Mouse (Mus musculus): Measurements from ENCODE around the gene Olfr700. TPM values are rescaled to one million over a fixed set of nuclear protein-coding genes. Genes with fewer than 3 reads are reported as not detected.
"Not testable (repeated sequence)": the region's sequence is repeated elsewhere in the genome, so short reads cannot be mapped to it uniquely, and the experiment has no call there.

The Olfr700 gene
- polyA plus RNA-seq (2012; ENCODE audit: insufficient read depth, low replicate concordance): not detected in 2 replicates

DNA sequence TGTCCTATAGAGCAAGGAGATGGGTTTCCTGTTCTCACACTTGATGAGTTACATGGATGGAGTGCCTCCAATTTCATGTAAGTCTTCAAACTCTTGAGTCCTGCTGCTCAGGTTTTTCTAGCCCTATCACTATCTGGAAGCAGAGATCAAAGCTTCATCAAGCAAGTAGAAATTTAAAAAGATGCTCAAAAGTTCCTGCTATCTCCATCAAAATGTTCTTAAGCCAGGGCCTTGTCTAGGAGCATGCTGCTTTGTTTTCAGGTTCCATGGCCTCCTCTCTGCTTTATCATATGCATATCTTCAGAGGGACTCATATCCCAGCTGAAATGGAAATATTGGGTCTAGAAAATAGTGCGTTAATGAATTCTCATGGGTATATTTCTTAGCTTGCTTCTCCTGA is at the start of gene Olfr700:
TSS of gene Olfr700 (minus strand) at position 101 of the 400 bp plus-strand sequence.
- Histone ChIP-seq H3K4me1 (no peaks in the 10 kb centered on the region), H3K9me3 (no peaks in the 10 kb centered on the region), H3K36me3 (replicated peaks; ENCODE audit: low read length) (no peaks in the 10 kb centered on the region), H3K4me3 (replicated peaks) (no peak within 1 kb of the TSS), H3K27me3 (replicated peaks) (no peaks in the 10 kb centered on the region)
- TF ChIP-seq GATA1 (IDR thresholded peaks at IDR 0.05; ENCODE audit: borderline replicate concordance, low read length) (no peak), FLI1 (IDR thresholded peaks at IDR 0.05; ENCODE audit: low read length) (no peak)

DNA sequence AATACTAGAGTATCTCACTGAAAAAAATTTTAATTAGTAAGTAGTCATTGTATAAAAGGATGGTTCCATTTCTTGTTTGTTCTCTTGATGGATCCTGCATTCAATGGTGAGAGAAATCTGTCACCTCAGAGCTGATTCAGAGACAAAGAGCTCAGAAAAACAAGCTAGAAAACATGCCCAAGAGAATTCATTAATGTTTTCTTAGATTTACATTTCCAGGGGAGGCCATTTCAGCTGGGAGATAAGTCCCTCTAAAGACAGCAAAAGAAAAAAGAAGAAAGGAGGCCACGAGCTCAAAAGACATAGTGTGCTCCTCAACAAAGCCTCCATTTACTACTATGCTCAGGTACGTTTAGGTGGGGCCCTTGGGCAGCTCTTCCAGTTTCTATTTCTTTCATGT is 34.4 kb upstream of the Olfr700 start, which contains the start of gene Olfr703:
TSS of gene Olfr703 (plus strand) at position 301 of the 400 bp plus-strand sequence.
- Histone ChIP-seq H3K36me3 (replicated peaks; ENCODE audit: low read length) (no peaks in the 10 kb centered on the region), H3K9me3 (no peaks in the 10 kb centered on the region), H3K27me3 (replicated peaks) (no peaks in the 10 kb centered on the region), H3K4me1 (no peaks in the 10 kb centered on the region), H3K4me3 (replicated peaks) (no peak within 1 kb of the TSS)
- TF ChIP-seq GATA1 (IDR thresholded peaks at IDR 0.05; ENCODE audit: borderline replicate concordance, low read length): no peak
- TF ChIP-seq FLI1 (IDR thresholded peaks at IDR 0.05; ENCODE audit: low read length): no peak

DNA sequence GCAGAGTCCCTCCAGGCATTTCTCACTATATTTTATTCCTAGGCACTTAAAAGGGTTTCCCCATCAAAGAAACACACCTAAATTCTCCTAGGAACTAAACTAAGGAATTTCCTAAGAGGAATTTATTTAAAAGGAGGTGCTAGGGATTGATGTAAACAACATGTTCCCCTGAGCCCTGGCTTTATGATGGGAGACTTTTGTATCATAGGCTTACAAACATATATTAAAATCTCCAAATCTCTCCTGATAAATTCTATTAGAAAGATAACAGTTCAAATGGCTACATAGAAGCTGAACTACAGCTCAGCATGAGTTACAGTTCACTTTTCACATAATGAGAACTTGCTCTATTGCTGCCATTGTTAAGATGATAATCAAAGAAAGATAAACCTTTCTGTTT is 25.2 kb upstream of the Olfr700 start, which contains the start of gene Olfr702:
TSS of gene Olfr702 (minus strand) at position 101 of the 400 bp plus-strand sequence.
- no peak for TF ChIP-seq FLI1 (IDR thresholded peaks at IDR 0.05; ENCODE audit: low read length)
- no peak for TF ChIP-seq GATA1 (IDR thresholded peaks at IDR 0.05; ENCODE audit: borderline replicate concordance, low read length)
- Histone ChIP-seq H3K4me3 (replicated peaks) (no peak within 1 kb of the TSS), H3K4me1 (no peaks in the 10 kb centered on the region)

DNA sequence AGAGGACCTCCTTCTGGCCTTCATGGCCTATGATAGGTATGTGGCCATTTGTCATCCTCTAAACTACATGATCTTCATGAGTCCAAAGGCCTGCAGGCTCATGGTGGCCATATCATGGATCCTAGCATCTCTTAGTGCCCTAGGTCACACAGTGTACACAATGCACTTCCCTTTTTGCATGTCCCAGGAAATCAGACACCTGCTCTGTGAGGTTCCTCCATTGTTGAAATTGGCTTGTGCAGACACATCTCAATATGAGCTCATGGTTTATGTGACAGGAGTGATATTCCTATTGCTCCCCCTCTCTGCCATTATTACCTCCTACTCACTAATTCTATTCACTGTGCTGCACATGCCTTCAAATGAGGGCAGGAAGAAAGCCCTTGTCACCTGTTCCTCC is 9.8 kb upstream of the Olfr700 start:
- Histone ChIP-seq H3K36me3 (replicated peaks; ENCODE audit: low read length) (no peaks in the 10 kb centered on the region), H3K4me1 (no peaks in the 10 kb centered on the region), H3K4me3 (replicated peaks) (no peak overlapping the region), H3K27me3 (replicated peaks) (no peaks in the 10 kb centered on the region), H3K9me3 (no peaks in the 10 kb centered on the region)
- TF ChIP-seq FLI1 (IDR thresholded peaks at IDR 0.05; ENCODE audit: low read length) (no peak), GATA1 (IDR thresholded peaks at IDR 0.05; ENCODE audit: borderline replicate concordance, low read length) (no peak)

More for the DNA sequence above, 25.2 kb upstream of the Olfr700 start, which contains the start of gene Olfr702:
- no peaks in the 10 kb centered on the region for H3K9me3 ChIP-seq
- H3K27me3 ChIP-seq (replicated peaks): no peaks in the 10 kb centered on the region
- no peaks in the 10 kb centered on the region for H3K36me3 ChIP-seq (replicated peaks; ENCODE audit: low read length)

DNA sequence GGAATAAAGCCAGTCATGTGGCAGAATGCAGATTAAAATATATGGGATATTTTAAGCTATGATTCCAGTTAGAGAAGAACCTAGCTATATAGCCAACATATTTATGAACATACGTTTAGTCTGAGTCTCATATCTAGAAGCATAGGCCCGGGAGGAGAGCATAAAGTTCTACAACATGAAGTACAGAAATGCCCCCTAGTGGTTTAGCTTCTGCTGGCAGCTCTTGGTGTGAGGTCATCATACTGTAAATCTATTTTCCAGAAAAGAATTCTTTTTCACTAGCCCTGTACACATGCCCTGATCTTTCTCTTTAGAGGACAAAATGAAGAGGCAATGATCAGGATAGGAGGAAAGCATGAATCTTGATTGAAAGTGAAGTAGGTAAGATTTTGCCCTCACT is 7.1 kb upstream of the Olfr700 start:
- Histone ChIP-seq H3K27me3 (replicated peaks) (no peaks in the 10 kb centered on the region), H3K4me1 (no peaks in the 10 kb centered on the region), H3K4me3 (replicated peaks) (no peak overlapping the region), H3K36me3 (replicated peaks; ENCODE audit: low read length) (no peaks in the 10 kb centered on the region), H3K9me3 (no peaks in the 10 kb centered on the region)
- TF ChIP-seq FLI1 (IDR thresholded peaks at IDR 0.05; ENCODE audit: low read length) (no peak), GATA1 (IDR thresholded peaks at IDR 0.05; ENCODE audit: borderline replicate concordance, low read length) (no peak)

DNA sequence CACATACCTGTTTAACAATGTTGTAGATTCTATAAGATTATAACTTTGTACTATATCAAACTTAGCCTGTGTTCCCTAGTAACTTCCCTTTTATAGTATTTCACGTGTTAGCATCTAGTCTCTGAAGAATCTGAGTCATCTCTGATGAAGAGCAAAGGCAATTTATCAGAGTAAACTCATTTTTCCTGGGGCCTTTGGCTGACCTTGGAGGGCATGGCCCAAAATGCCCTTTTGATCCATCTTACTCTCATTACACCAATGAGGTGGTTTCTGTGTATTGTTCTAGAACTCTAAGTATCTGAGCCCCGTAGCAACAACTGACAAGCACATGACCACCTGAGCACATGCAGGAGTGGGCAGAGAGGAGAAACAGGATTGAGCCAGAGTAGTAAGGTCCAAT is 5.2 kb upstream of the Olfr700 start, which contains the start of gene Olfr701:
TSS of gene Olfr701 (plus strand) at position 301 of the 400 bp plus-strand sequence.
- TF ChIP-seq FLI1 (IDR thresholded peaks at IDR 0.05; ENCODE audit: low read length): no peak
- no peak for TF ChIP-seq GATA1 (IDR thresholded peaks at IDR 0.05; ENCODE audit: borderline replicate concordance, low read length)
- Histone ChIP-seq H3K4me1 (no peaks in the 10 kb centered on the region), H3K36me3 (replicated peaks; ENCODE audit: low read length) (no peaks in the 10 kb centered on the region), H3K4me3 (replicated peaks) (no peak within 1 kb of the TSS), H3K9me3 (no peaks in the 10 kb centered on the region), H3K27me3 (replicated peaks) (no peaks in the 10 kb centered on the region)

DNA sequence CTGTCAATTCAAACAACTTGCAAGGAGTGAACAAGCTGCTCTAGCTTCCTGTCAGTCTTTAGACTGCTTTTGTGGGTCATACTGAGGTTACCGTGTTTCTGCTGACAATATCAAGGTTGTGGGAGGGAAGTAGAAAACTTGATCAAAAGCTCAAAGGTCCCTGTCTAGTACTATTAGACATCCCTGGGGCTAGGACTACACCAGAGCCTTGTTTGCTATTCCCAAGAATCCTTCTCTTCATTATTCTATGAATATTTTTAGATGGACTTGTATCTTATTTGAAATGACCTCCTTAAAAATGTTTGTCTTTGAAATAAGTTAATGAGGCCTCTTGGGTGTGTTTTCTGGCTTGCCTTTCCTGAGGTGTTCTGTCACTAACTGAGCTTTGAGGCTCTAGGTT is 15.5 kb downstream of the Olfr700 start, which contains the start of gene Olfr699:
TSS of gene Olfr699 (minus strand) at position 101 of the 400 bp plus-strand sequence.
- H3K4me3 ChIP-seq (replicated peaks): no peak within 1 kb of the TSS
- no peaks in the 10 kb centered on the region for H3K27me3 ChIP-seq (replicated peaks)
- no peaks in the 10 kb centered on the region for H3K36me3 ChIP-seq (replicated peaks; ENCODE audit: low read length)
- no peak for TF ChIP-seq FLI1 (IDR thresholded peaks at IDR 0.05; ENCODE audit: low read length)
- no peak for TF ChIP-seq GATA1 (IDR thresholded peaks at IDR 0.05; ENCODE audit: borderline replicate concordance, low read length)
- no peaks in the 10 kb centered on the region for H3K9me3 ChIP-seq
- H3K4me1 ChIP-seq: no peaks in the 10 kb centered on the region

DNA sequence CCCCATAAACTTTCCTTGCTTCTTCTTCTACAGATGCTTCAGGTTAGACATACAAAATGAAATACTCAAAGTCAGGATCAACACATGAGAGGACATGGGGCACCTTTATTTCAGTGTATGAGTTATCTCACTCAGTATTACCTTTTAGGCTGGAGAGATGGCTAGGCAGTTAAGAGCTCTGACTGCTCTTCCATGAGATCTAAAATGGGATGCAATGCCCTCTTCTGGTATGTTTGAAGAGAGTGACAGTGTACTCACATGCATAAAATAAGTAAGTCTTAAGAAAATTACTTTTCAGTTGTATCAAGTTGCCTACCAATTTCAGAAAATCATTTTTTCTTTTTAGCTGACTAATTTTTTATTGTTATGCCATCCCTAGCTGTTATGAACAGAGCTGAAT is 20.3 kb downstream of the Olfr700 start:
- no peak for TF ChIP-seq FLI1 (IDR thresholded peaks at IDR 0.05; ENCODE audit: low read length)
- no peak for TF ChIP-seq GATA1 (IDR thresholded peaks at IDR 0.05; ENCODE audit: borderline replicate concordance, low read length)
- Histone ChIP-seq H3K27me3 (replicated peaks) (no peaks in the 10 kb centered on the region), H3K4me1 (no peaks in the 10 kb centered on the region), H3K4me3 (replicated peaks) (no peak overlapping the region), H3K9me3 (no peaks in the 10 kb centered on the region), H3K36me3 (replicated peaks; ENCODE audit: low read length) (no peaks in the 10 kb centered on the region)

DNA sequence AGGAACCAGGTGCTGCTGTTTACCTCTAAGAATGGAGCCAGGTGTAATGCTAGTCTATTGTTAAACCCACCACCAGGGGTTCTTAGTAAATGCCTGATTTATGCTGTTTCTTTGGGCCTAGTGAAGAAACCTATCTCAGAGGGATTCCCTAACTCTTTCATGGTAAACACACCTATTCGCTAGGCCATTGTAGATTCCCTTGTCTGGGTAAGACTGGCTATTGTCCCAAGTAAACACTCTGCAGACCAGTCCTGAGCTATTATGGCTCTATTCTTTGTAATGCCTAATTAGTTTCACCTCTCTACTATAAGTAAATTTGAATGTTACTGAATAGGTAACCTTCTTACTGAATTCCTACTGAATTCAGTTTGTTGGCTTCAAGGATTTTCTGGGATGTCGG is 47.6 kb downstream of the Olfr700 start:
- not testable (repeated sequence) for H3K4me3 ChIP-seq (replicated peaks); H3K9me3 ChIP-seq; H3K36me3 ChIP-seq (replicated peaks; ENCODE audit: low read length); H3K27me3 ChIP-seq (replicated peaks); H3K4me1 ChIP-seq

DNA sequence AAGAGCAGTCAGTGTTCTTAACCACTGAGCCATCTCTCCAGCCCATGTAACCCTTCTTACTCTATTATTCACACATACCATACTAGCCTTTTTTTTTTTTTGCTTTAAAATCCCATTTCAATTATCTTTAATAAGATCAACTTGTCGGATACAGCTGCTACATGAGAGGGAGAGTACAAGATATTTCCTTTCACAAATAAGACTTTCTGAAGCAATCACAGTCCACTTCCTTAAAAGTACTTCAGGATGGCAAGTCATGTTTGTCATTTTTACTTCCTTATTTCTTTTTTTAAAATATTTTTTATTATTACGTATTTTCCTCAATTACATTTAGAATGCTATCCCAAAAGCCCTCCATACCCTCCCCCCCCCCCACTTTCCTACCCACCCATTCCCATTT is 49.8 kb downstream of the Olfr700 start:
- H3K4me1 ChIP-seq: no peaks in the 10 kb centered on the region
- no peak overlapping the region for H3K4me3 ChIP-seq (replicated peaks)
- H3K9me3 ChIP-seq: no peaks in the 10 kb centered on the region
- TF ChIP-seq FLI1 (IDR thresholded peaks at IDR 0.05; ENCODE audit: low read length) (no peak), GATA1 (IDR thresholded peaks at IDR 0.05; ENCODE audit: borderline replicate concordance, low read length) (no peak)
- H3K36me3 ChIP-seq (replicated peaks; ENCODE audit: low read length): no peaks in the 10 kb centered on the region
- H3K27me3 ChIP-seq (replicated peaks): no peaks in the 10 kb centered on the region

Other genes starting within 250 kb of the Olfr700 start
- gene Olfr693, start 128.2 kb downstream of the Olfr700 start, polyA plus RNA-seq (2012; ENCODE audit: insufficient read depth, low replicate concordance): not detected in 2 replicates
- not detected in 2 replicates for gene Olfr694, start 117.0 kb downstream of the Olfr700 start, polyA plus RNA-seq (2012; ENCODE audit: insufficient read depth, low replicate concordance)
- gene Olfr695, start 92.4 kb downstream of the Olfr700 start, polyA plus RNA-seq (2012; ENCODE audit: insufficient read depth, low replicate concordance): not detected in 2 replicates
- not detected in 2 replicates for gene Olfr697, start 66.4 kb downstream of the Olfr700 start, polyA plus RNA-seq (2012; ENCODE audit: insufficient read depth, low replicate concordance)
- not detected in 2 replicates for gene Olfr698, start 53.4 kb downstream of the Olfr700 start, polyA plus RNA-seq (2012; ENCODE audit: insufficient read depth, low replicate concordance)
- gene Olfr699, start 15.6 kb downstream of the Olfr700 start, polyA plus RNA-seq (2012; ENCODE audit: insufficient read depth, low replicate concordance): not detected in 2 replicates
- gene Olfr701, start 5.3 kb upstream of the Olfr700 start, polyA plus RNA-seq (2012; ENCODE audit: insufficient read depth, low replicate concordance): not detected in 2 replicates
- gene Olfr702, start 25.1 kb upstream of the Olfr700 start, polyA plus RNA-seq (2012; ENCODE audit: insufficient read depth, low replicate concordance): not detected in 2 replicates
- gene Olfr703, start 34.5 kb upstream of the Olfr700 start, polyA plus RNA-seq (2012; ENCODE audit: insufficient read depth, low replicate concordance): 0.58 TPM in 1 of 2 replicates, not detected in the other
- gene Olfr704, start 54.4 kb upstream of the Olfr700 start, polyA plus RNA-seq (2012; ENCODE audit: insufficient read depth, low replicate concordance): not detected in 2 replicates
- gene Olfr705, start 68.1 kb upstream of the Olfr700 start, polyA plus RNA-seq (2012; ENCODE audit: insufficient read depth, low replicate concordance): not detected in 2 replicates
- not detected in 2 replicates for gene Olfr706, start 79.3 kb upstream of the Olfr700 start, polyA plus RNA-seq (2012; ENCODE audit: insufficient read depth, low replicate concordance)
- gene Olfr707, start 92.4 kb upstream of the Olfr700 start, polyA plus RNA-seq (2012; ENCODE audit: insufficient read depth, low replicate concordance): not detected in 2 replicates
- gene Olfr1532-ps1, start 99.2 kb upstream of the Olfr700 start, polyA plus RNA-seq (2012; ENCODE audit: insufficient read depth, low replicate concordance): not detected in 2 replicates
- gene Olfr709-ps1, start 123.4 kb upstream of the Olfr700 start, polyA plus RNA-seq (2012; ENCODE audit: insufficient read depth, low replicate concordance): not detected in 2 replicates
- gene Olfr710, start 139.5 kb upstream of the Olfr700 start, polyA plus RNA-seq (2012; ENCODE audit: insufficient read depth, low replicate concordance): not detected in 2 replicates
- not detected in 2 replicates for gene Olfr6, start 155.1 kb upstream of the Olfr700 start, polyA plus RNA-seq (2012; ENCODE audit: insufficient read depth, low replicate concordance)
- gene Olfr711, start 166.6 kb upstream of the Olfr700 start, polyA plus RNA-seq (2012; ENCODE audit: insufficient read depth, low replicate concordance): not detected in 2 replicates
- gene Olfr2, start 197.2 kb upstream of the Olfr700 start, polyA plus RNA-seq (2012; ENCODE audit: insufficient read depth, low replicate concordance): 0.47 TPM in 1 of 2 replicates, not detected in the other
- not detected in 2 replicates for gene Olfr713, start 222.3 kb upstream of the Olfr700 start, polyA plus RNA-seq (2012; ENCODE audit: insufficient read depth, low replicate concordance)